Mouse (Mus musculus): ENCODE measurements around the gene Ddx50.

DNA sequence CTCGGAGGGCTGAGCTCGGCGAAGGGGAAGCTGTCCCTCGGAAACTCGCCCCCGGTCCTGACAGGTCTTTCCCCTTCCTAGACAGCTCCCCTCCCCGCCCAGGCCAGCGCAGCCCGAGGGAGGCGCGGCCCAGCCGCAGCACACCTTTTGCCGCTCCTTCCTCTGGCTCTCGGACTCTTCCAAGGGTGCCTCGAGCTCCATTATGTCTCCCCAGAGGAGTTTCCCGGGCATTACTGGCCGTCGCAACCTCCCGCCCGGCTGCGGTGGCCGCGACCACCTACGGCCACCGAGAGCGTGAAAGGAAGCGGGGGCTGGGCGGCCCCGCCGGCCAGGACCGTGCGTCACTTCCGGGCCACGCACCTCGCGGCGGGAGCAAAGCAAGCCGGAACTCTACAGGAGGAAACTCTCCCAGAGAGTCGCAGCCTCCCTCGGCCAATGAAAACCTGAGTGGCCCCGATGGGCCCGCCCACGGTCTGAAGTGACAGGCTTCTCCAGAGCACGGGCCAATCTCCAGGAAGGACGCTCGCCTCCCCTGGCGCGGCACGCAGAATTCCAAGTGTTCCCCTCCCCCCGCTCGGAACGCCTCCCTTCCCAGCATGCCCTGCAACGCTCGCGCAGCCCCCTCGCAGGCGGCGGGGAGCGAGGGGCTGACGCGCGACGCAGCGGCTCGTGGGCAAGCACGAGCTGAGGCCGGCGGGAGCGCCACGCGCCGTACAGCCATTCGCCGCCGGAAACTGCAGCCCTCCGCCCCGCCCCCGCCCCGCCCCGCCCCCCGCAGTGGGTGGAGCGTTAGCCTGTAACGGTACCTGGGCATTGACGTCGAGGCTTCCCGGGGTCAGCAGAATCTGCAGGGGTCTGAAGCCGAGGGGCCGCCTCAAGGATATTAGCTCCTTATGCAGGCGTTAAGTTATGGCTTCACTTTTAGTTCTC is at the start of gene Ddx50:
- TF ChIP-seq CTCF (IDR thresholded peaks at IDR 0.05; ENCODE audit: low read depth), result no peak
- peak; percentile 98 for TF ChIP-seq EP300 (IDR thresholded peaks at IDR 0.05; ENCODE audit: low read depth)

All from heart, postnatal 0 days (tissue).